Mouse (Mus musculus) urinary bladder, postnatal 14 days (tissue): ENCODE data around the gene Uso1.

Experiments used
- DNase-seq: peaks from one replicate; pipeline ENCODE4 v3.0.0; 2021; ENCODE audit warnings: low spot score

Gene Uso1

GRCm38 (mm10) chr5:92196895-92197811, 59.4 kb downstream of the Uso1 start:
- no peak for DNase-seq

GRCm38 (mm10) chr5:92198266-92198665, 60.5 kb downstream of the Uso1 start:
- DNase-seq, result peak; percentile 26

GRCm38 (mm10) chr5:92204162-92205036, 66.7 kb downstream of the Uso1 start:
- DNase-seq, result no peak

- DNase-seq, result no peak
Observed at GRCm38 (mm10) chr5:92205184-92205583, 67.4 kb downstream of the Uso1 start.

GRCm38 (mm10) chr5:92205706-92206105, 68.0 kb downstream of the Uso1 start:
- no peak for DNase-seq

- DNase-seq, result no peak
Observed at GRCm38 (mm10) chr5:92206121-92206520, 68.4 kb downstream of the Uso1 start.

- no peak for DNase-seq
Observed at GRCm38 (mm10) chr5:92210205-92210604, 72.5 kb downstream of the Uso1 start.

GRCm38 (mm10) chr5:92212231-92212630, 74.5 kb downstream of the Uso1 start:
- DNase-seq, result no peak

GRCm38 (mm10) chr5:92215308-92215707, 77.6 kb downstream of the Uso1 start, which contains the start of gene U90926:
Gene U90926 (minus strand): TSS chr5:92215408.
- no peak for DNase-seq

GRCm38 (mm10) chr5:92218915-92219793, 81.4 kb downstream of the Uso1 start:
- no peak for DNase-seq

GRCm38 (mm10) chr5:92219826-92220225, 82.1 kb downstream of the Uso1 start:
- DNase-seq, result peak; percentile 44

GRCm38 (mm10) chr5:92220287-92220902, 82.7 kb downstream of the Uso1 start:
- no peak for DNase-seq

GRCm38 (mm10) chr5:92227782-92228181, 90.0 kb downstream of the Uso1 start:
- DNase-seq, result no peak

- no peak for DNase-seq
Observed at GRCm38 (mm10) chr5:92228776-92229175, 91.0 kb downstream of the Uso1 start.

- DNase-seq, result no peak
Observed at GRCm38 (mm10) chr5:92229514-92229913, 91.8 kb downstream of the Uso1 start.

GRCm38 (mm10) chr5:92230306-92230705, 92.6 kb downstream of the Uso1 start:
- no peak for DNase-seq

GRCm38 (mm10) chr5:92231836-92232235, 94.1 kb downstream of the Uso1 start:
- no peak for DNase-seq

- no peak for DNase-seq
Observed at GRCm38 (mm10) chr5:92233366-92233765, 95.6 kb downstream of the Uso1 start.

- DNase-seq, result no peak
Observed at GRCm38 (mm10) chr5:92234939-92235557, 97.3 kb downstream of the Uso1 start.

- DNase-seq, result peak; percentile 78
Observed at GRCm38 (mm10) chr5:92239333-92240232, 101.8 kb downstream of the Uso1 start.
